Mouse (Mus musculus) bone marrow macrophage, adult 2 months (primary cell): Measurements from ENCODE around the gene Eif2b5.

Experiments used
- CTCF ChIP-seq: IDR thresholded peaks from 2 replicates; pipeline ENCODE4 v1.5.1; 2012; ENCODE audit warnings: low read depth, mild to moderate bottlenecking, low read length, moderate library complexity
- POLR2A ChIP-seq: IDR thresholded peaks from 2 replicates; pipeline ENCODE4 v1.6.1; 2012; ENCODE audit warnings: mild to moderate bottlenecking, low read depth, low read length, borderline replicate concordance

DNA sequence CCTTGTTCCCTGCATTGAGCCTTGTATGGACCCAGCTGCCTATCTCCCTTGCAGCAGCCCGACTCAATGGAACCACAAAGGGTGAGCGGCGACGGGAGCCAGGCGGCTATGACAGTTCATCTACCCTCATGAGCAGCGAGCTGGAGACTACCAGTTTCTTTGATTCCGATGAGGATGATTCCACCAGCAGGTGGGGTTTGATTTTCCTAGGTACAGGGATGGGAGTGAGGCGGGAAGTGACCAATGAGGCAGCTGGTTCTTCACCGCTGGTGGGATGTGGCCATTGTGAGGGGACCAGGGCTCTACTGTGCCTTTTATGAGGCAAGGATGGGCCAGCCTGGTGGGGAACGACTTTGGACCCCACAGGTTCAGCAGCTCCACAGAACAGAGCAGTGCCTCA is 25.3 kb downstream of the Eif2b5 start:
- TF ChIP-seq CTCF (no peak), POLR2A (no peak)
